Mouse (Mus musculus): ENCODE results near the gene Mul1. TPM values are rescaled to one million over a fixed set of nuclear protein-coding genes. Genes with fewer than 3 reads are reported as not detected.

Gene Mul1
- polyA plus RNA-seq, 1 experiment = 48.9 TPM

DNA sequence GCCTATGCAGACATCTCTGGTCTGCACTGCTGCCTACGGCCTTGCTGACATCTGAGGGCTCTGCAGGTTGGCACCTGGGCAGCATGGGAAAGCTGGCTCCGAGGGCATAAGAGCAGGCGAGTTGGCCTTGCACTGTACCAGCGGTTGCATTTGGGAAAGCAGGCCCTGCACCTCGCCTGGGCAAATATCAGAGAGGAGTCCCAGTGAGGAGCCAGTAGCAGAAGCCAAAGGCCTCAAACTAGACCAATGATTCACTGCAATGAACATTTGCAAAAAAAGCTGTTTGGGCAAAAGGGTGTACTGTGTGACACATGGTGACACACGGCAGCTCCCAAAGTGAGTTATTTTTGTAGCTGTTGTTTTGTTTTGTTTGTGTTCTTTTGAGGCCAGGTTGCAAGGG is 9.4 kb upstream of the Mul1 start:
- no peak for TF ChIP-seq GATA1 (IDR thresholded peaks at IDR 0.05; ENCODE audit: low read length)

DNA sequence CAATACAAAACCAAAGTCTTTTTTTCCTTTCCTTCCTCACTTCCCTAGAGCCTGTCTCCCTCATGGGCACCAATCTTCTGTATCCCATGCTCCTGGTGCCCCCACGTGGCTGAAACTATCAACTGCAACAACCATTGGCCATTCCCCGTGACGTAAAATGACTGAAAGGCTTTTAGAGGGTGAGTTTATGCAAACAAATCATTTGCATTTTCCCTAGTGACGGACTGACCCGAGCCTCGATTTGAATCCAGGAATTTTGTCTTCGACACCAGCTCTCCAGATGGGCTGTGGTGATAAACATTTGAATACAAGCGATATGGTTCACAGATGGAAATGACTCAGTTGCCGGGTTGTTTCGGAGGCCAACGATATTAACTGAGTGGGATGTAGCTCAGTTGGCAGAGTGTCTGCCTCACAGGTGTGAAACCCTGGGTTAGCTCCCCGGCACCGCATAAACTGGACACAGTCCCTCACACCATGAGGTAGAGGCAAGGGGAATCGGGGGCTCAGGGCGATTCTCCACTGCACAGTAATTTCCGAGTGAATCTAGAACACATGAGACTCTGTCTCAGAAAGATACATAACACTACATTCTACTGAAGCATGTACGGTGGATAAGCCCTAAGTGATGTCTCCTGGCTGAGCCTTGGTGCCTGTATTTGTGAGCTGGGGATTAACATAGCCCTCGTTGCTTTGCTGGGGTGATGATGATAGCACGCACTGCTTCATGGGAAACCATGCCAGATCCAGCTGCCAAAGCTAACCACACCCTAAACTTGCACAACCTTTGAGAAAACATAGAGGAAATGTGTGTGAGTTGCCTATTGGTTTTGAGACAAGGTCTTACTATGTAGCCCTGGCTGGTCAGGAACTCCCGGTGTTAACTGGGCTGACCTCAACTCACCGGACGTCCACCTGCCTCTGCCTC is 7.4 kb upstream of the Mul1 start:
- no peak for TF ChIP-seq GATA1 (IDR thresholded peaks at IDR 0.05; ENCODE audit: low read length)

GRCm38 (mm10) chr4:138429778-138430177 is 4.7 kb upstream of the Mul1 start:
- no peak for TF ChIP-seq GATA1 (IDR thresholded peaks at IDR 0.05; ENCODE audit: low read length)

DNA sequence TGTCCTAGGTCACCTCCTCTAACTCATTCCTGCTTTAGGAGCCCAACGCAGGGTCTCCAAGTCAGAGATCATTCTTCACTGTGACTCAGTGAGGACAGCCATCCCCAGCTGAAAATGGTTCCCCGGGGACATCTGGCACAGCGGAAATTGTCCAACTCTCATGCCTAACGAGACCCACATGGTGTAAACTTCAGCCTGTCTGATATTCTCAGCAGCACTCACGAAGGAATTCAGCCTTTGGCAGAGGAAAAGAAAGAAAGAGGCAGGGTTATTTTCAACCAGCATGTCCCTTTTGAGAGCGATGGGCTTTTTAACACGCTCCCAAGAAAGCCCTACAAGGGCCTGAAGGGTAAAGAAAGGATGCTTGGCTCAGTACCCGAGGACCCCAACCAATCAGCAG is 3.1 kb upstream of the Mul1 start:
- TF ChIP-seq GATA1 (IDR thresholded peaks at IDR 0.05; ENCODE audit: low read length) = no peak

- no peak for TF ChIP-seq GATA1 (IDR thresholded peaks at IDR 0.05; ENCODE audit: low read length)
These were observed 5.6 kb downstream of the Mul1 start for GRCm38 (mm10) chr4:138440062-138440461.

DNA sequence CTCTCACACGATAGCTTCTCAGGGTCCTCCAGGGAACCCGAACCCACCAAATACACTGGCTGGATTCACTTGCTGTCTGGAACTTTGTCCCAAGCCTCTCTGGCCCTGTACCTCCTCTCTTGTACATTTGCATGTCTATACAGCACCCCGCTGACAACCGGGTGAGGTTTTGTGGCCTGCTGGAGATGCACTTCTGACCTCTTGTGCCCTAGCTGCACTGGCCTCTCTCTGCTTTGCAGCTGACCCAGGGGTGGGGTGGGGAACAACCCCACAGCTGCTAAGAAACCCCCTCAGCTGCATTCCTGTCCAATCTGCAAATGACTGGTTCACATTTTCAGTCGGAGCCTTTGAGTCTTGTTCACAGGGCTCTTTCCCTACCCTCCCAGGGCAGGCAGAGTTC is 10.5 kb downstream of the Mul1 start:
- TF ChIP-seq GATA1 (IDR thresholded peaks at IDR 0.05; ENCODE audit: low read length) = no peak

- TF ChIP-seq GATA1 (IDR thresholded peaks at IDR 0.05; ENCODE audit: low read length) = no peak
These were observed 12.5 kb downstream of the Mul1 start for GRCm38 (mm10) chr4:138446981-138447380.

DNA sequence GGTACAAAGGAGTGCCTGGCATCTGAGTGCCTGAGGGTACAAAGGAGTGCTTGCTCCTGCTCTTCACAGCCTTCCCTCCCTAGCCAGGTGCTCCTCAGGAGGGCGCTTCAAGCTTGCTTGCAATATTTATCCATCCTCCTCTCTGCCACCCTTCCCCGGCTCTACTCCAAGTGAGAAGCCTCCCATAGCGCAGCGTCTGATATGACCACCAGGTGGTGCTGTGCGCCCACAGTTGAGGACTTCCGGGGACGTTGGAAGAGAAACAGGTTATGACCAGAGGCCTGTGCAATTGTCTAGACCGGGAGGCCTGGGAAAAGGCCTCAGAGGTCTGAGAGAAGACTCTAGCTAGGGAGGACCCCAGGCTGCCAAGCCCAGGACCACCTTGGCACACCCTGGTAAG is 12.9 kb downstream of the Mul1 start:
- TF ChIP-seq GATA1 (IDR thresholded peaks at IDR 0.05; ENCODE audit: low read length) = no peak

DNA sequence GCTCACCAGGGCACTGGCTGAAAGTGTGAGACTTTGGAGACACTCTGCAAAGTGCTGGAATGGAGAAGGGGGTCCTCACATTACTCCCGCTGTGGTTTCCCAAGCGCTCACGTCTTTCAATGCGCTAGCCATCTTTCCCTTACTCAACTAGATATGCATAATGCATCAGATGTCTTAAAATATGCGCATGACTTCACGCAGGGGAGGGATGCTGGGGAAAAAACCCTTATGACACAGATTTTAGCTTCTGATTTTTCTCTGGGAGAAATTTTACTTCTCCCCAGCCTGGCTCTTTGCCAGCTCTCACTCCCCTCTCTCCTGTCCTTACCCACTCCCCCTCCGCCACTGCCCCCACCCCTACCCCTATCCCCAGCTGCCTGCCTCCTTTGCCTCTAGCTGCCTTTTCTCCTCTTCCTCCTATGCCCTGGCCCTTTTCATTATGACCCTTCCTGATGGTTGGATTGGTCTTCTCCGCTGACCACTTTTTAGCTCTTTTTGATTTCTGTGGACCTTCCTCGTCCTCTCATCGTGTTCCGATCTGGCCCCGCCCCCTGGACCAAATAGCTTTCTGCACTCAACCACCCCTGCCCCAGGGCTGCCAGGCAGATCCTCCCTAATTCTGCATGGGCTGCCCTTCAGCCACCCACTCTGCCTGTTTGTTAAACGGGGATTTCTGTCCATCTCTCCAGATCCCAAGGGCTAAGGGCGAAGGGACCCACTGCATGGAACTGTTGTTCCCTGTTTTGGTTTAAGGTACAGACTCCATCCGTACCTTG is 13.5 kb downstream of the Mul1 start:
- no peak for TF ChIP-seq GATA1 (IDR thresholded peaks at IDR 0.05; ENCODE audit: low read length)

- no peak for TF ChIP-seq GATA1 (IDR thresholded peaks at IDR 0.05; ENCODE audit: low read length)
These were observed 14.6 kb downstream of the Mul1 start for GRCm38 (mm10) chr4:138448872-138449615.

- TF ChIP-seq GATA1 (IDR thresholded peaks at IDR 0.05; ENCODE audit: low read length) = no peak
These were observed 15.3 kb downstream of the Mul1 start for GRCm38 (mm10) chr4:138449636-138450314.

- TF ChIP-seq GATA1 (IDR thresholded peaks at IDR 0.05; ENCODE audit: low read length) = no peak
These were observed 18.0 kb downstream of the Mul1 start for GRCm38 (mm10) chr4:138452306-138453096.

GRCm38 (mm10) chr4:138453097-138453752 is 18.8 kb downstream of the Mul1 start:
- no peak for TF ChIP-seq GATA1 (IDR thresholded peaks at IDR 0.05; ENCODE audit: low read length)

Measured in G1E-ER4 (cell line).